Mouse (Mus musculus) MEL (cell line): ENCODE measurements at regions not wholly inside any gene's neighbourhood (a gene's known extent, or its start where the extent isn't known, plus 50 kb on each side); places are given as distances from the start of the nearest gene placed in this dataset.

ENCODE experiments used
- DNase-seq: peaks from one replicate; pipeline ENCODE4 v3.0.0; 2011; ENCODE audit warnings: low read depth, low spot score
- H3K27ac ChIP-seq: 2 replicates; pipeline ENCODE4 v1.5.1; 2012; ENCODE audit warnings: low read depth, mild to moderate bottlenecking, control low read depth, low read length, moderate library complexity; ENCODE audit not compliant: control insufficient read depth
- H3K27me3 ChIP-seq, 2 experiments: fragments of 150-350 bp in 1 of 2; sonication (generic) in 1 of 2; 2 replicates each; pipeline ENCODE4 v1.6.1; 2012; ENCODE audit warnings: low read length in 2 of 2, mild to moderate bottlenecking in 2 of 2, improper control_type of control experiment in 1 of 2, moderate library complexity in 1 of 2; ENCODE audit not compliant: insufficient read depth in 2 of 2, control insufficient read depth in 1 of 2
- H3K36me3 ChIP-seq, 2 experiments: 2 replicates each; pipeline ENCODE4 v1.6.1; 2012 to 2014; ENCODE audit warnings: low read length in 2 of 2, improper control_type of control experiment in 1 of 2, inconsistent platforms in 1 of 2, mild to moderate bottlenecking in 1 of 2; ENCODE audit not compliant: insufficient read depth in 2 of 2, control insufficient read depth in 1 of 2
- H3K4me1 ChIP-seq, 2 experiments: fragments of 150-350 bp in 1 of 2; sonication (generic) in 1 of 2; 2 replicates each; pipeline ENCODE4 v1.6.1; 2012; ENCODE audit warnings: low read length in 2 of 2, improper control_type of control experiment in 1 of 2, mild to moderate bottlenecking in 1 of 2; ENCODE audit not compliant: insufficient read depth in 2 of 2, control insufficient read depth in 1 of 2
- H3K4me3 ChIP-seq, 2 experiments: fragments of 150-350 bp in 1 of 2; sonication (generic) in 1 of 2; 2 replicates each; pipeline ENCODE4 v1.5.1; 2012; ENCODE audit warnings: low read depth in 2 of 2, low read length in 2 of 2, mild to moderate bottlenecking in 2 of 2, moderate library complexity in 2 of 2, control low read depth in 1 of 2, improper control_type of control experiment in 1 of 2; ENCODE audit not compliant: control insufficient read depth in 1 of 2, insufficient read depth in 1 of 2
- H3K79me2 ChIP-seq: 2 replicates; pipeline ENCODE4 v1.6.1; 2012; ENCODE audit warnings: mild to moderate bottlenecking, low read length, moderate library complexity; ENCODE audit not compliant: control insufficient read depth, poor library complexity, insufficient read depth
- H3K9ac ChIP-seq: 2 replicates; pipeline ENCODE4 v1.6.1; 2012; ENCODE audit warnings: low read depth, mild to moderate bottlenecking, control low read depth, low read length, moderate library complexity; ENCODE audit not compliant: control insufficient read depth, poor library complexity, severe bottlenecking
- H3K9me3 ChIP-seq: fragments of 150-350 bp; sonication (generic); replicated peaks from 2 replicates; pipeline ENCODE4 v1.6.1; 2012; ENCODE audit warnings: mild to moderate bottlenecking, low read length, improper control_type of control experiment, moderate library complexity; ENCODE audit not compliant: insufficient read depth
- CHD1 ChIP-seq: IDR thresholded peaks from 2 replicates; pipeline ENCODE4 v1.6.1; 2012; ENCODE audit warnings: low read depth, mild to moderate bottlenecking, inconsistent platforms, low read length, improper control_type of control experiment
- CHD2 ChIP-seq: IDR thresholded peaks from 2 replicates; pipeline ENCODE4 v1.6.1; 2011; ENCODE audit warnings: low read length, improper control_type of control experiment
- E2F4 ChIP-seq: IDR thresholded peaks from 2 replicates; pipeline ENCODE4 v1.6.1; 2011; ENCODE audit warnings: low read depth, low read length, improper control_type of control experiment, borderline replicate concordance
- ETS1 ChIP-seq: IDR thresholded peaks from 2 replicates; pipeline ENCODE4 v1.6.1; 2012; ENCODE audit warnings: low read depth, mild to moderate bottlenecking, inconsistent platforms, low read length, improper control_type of control experiment, moderate library complexity
- GABPA ChIP-seq: IDR thresholded peaks from 2 replicates; pipeline ENCODE4 v1.6.1; 2012; ENCODE audit warnings: low read depth, mild to moderate bottlenecking, inconsistent platforms, low read length, improper control_type of control experiment, moderate library complexity
- JUND ChIP-seq: IDR thresholded peaks from 2 replicates; pipeline ENCODE4 v1.6.1; 2011; ENCODE audit warnings: low read depth, mild to moderate bottlenecking, improper control_type of control experiment, low read length
- MAFK ChIP-seq: IDR thresholded peaks from 2 replicates; pipeline ENCODE4 v1.6.1; 2011; ENCODE audit warnings: low read depth, mild to moderate bottlenecking, low read length, improper control_type of control experiment, borderline replicate concordance
- MEF2A ChIP-seq: IDR thresholded peaks from 2 replicates; pipeline ENCODE4 v1.6.1; 2014; ENCODE audit warnings: low read depth, mild to moderate bottlenecking, inconsistent platforms, low read length, improper control_type of control experiment; ENCODE audit not compliant: poor library complexity, insufficient replicate concordance, severe bottlenecking; ENCODE audit errors: extremely low read depth
- MYB ChIP-seq: IDR thresholded peaks from 2 replicates; pipeline ENCODE4 v1.6.1; 2011; ENCODE audit warnings: mild to moderate bottlenecking, low read depth, low read length, improper control_type of control experiment
- MYC ChIP-seq: IDR thresholded peaks from 2 replicates; pipeline ENCODE4 v1.6.1; 2011; ENCODE audit warnings: low read depth, mild to moderate bottlenecking, low read length, improper control_type of control experiment, moderate library complexity
- POLR2A ChIP-seq, 2 experiments: IDR thresholded peaks; 2 replicates each; pipeline ENCODE4 v1.6.1; 2011 to 2012; ENCODE audit warnings: low read length in 2 of 2, mild to moderate bottlenecking in 2 of 2, control low read depth in 1 of 2, improper control_type of control experiment in 1 of 2, low read depth in 1 of 2, moderate library complexity in 1 of 2; ENCODE audit not compliant: control insufficient read depth in 1 of 2, insufficient read depth in 1 of 2, poor library complexity in 1 of 2
- POLR2AphosphoS2 ChIP-seq: IDR thresholded peaks from 2 replicates; pipeline ENCODE4 v1.6.1; 2011; ENCODE audit warnings: low read length, improper control_type of control experiment
- POLR2AphosphoS5 ChIP-seq: IDR thresholded peaks from 2 replicates; pipeline ENCODE4 v1.6.1; 2012; ENCODE audit warnings: low read depth, borderline replicate concordance, mild to moderate bottlenecking, inconsistent platforms, low read length, moderate library complexity, mixed read lengths
- RAD21 ChIP-seq: IDR thresholded peaks from 2 replicates; pipeline ENCODE4 v1.6.1; 2011; ENCODE audit warnings: mild to moderate bottlenecking, low read depth, low read length, improper control_type of control experiment
- RCOR1 ChIP-seq: IDR thresholded peaks from 2 replicates; pipeline ENCODE4 v1.6.1; 2012; ENCODE audit warnings: low read depth, mild to moderate bottlenecking, inconsistent platforms, low read length, improper control_type of control experiment
- TBP ChIP-seq: IDR thresholded peaks from 2 replicates; pipeline ENCODE4 v1.8.0; 2011; ENCODE audit warnings: low read depth, low read length, improper control_type of control experiment
- USF2 ChIP-seq, 2 experiments: IDR thresholded peaks; 2 replicates each; pipeline ENCODE4 v1.6.1; 2011 to 2012; ENCODE audit warnings: improper control_type of control experiment in 2 of 2, low read length in 2 of 2, borderline replicate concordance in 1 of 2, inconsistent platforms in 1 of 2, low read depth in 1 of 2, mild to moderate bottlenecking in 1 of 2; ENCODE audit not compliant: insufficient read depth in 1 of 2
- ZC3H11A ChIP-seq: IDR thresholded peaks from 2 replicates; pipeline ENCODE4 v1.6.1; 2012; ENCODE audit warnings: low read depth, mild to moderate bottlenecking, inconsistent platforms, low read length, improper control_type of control experiment

DNA sequence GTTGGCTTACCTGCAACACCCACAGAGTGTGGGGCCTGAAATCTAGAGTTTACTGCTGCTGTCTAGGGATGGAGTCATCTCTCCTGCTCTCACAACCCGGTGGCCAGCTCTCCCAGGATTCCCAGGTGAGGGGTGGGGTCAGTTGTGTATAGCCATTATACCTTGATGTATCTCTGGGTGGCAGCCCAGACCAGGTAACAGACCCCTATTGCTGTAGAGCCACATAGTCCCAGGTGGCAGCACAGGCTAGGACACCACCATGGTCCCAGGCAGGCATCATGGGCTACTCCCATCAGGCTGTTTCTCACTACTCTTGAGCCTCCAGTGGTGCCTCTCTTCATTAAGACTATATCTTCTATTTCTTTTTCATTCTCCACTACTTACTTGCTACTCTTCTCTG lies 148.9 kb upstream of the Fam83b start:
- no peaks in the 10 kb centered on the region for H3K27me3 ChIP-seq

DNA sequence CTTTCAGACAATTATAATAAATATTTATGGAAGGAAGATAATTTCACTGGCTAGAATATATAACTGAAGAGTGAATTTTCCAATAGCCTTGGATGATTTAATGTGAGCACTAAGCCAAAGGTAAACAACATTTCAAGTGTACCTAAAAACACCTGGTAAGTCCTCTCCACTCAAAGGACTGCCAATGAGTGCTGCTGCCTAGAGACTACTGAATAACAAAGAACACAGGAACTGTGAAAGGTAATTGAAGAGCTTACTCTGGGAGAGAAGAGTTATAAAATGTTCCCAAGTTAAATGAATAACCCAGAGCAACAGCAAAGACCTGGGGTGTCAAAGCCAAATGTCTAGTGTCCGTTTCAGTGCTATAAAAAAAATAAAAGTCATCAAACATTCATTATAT lies 139.5 kb upstream of the Fam83b start:
- H3K4me3 ChIP-seq: no peak overlapping the region
- no peaks in the 10 kb centered on the region for H3K27me3 ChIP-seq
- no peak overlapping the region for H3K9ac ChIP-seq
- no peak overlapping the region for H3K27ac ChIP-seq
- no peaks in the 10 kb centered on the region for H3K79me2 ChIP-seq
- no peaks in the 10 kb centered on the region for H3K9me3 ChIP-seq
- TF ChIP-seq POLR2A (IDR thresholded peaks at IDR 0.05; ENCODE audit: control insufficient read depth in 1 of 2, insufficient read depth in 1 of 2, low read depth in 1 of 2, low read length in 2 of 2, poor library complexity in 1 of 2) (no peak), RAD21 (no peak), CHD1 (no peak), MYC (no peak), JUND (no peak), POLR2AphosphoS2 (no peak), E2F4 (no peak), GABPA (no peak), MEF2A (no peak)
- TF ChIP-seq, all 39 proteins: peak for 0
- no peaks in the 10 kb centered on the region for H3K4me1 ChIP-seq
- no peak for DNase-seq
- no peaks in the 10 kb centered on the region for H3K36me3 ChIP-seq

More for the DNA sequence above, 148.9 kb upstream of the Fam83b start:
- no peak overlapping the region for H3K4me3 ChIP-seq
- no peaks in the 10 kb centered on the region for H3K79me2 ChIP-seq
- TF ChIP-seq TBP (no peak), MAFK (no peak), MYB (no peak), JUND (no peak), ZC3H11A (no peak), RAD21 (no peak), POLR2AphosphoS5 (no peak), CHD1 (no peak), RCOR1 (no peak), ETS1 (no peak), CHD2 (no peak), POLR2AphosphoS2 (no peak), MYC (no peak), GABPA (no peak), MEF2A (no peak), USF2 (IDR thresholded peaks at IDR 0.05; ENCODE audit: borderline replicate concordance in 1 of 2, insufficient read depth in 1 of 2, low read depth in 1 of 2, low read length in 2 of 2) (no peak)
- H3K4me1 ChIP-seq: no peaks in the 10 kb centered on the region
- no peaks in the 10 kb centered on the region for H3K9me3 ChIP-seq
- no peak for DNase-seq
- no peak overlapping the region for H3K9ac ChIP-seq
- no peak overlapping the region for H3K27ac ChIP-seq
- H3K36me3 ChIP-seq: no peaks in the 10 kb centered on the region
